Mouse (Mus musculus) gastrocnemius, adult 2 months (tissue): Measurements from ENCODE around the gene Rps26. TPM values are rescaled to one million over a fixed set of nuclear protein-coding genes. Genes with fewer than 3 reads are reported as not detected.
A peak's percentile ranks its signal among the peaks of the same experiment; 100 is the strongest.

Experiments used
- DNase-seq: peaks from one replicate; pipeline ENCODE4 v3.0.0; 2022
- H3K27ac ChIP-seq: fragments of 200-600 bp; 2 replicates; pipeline ENCODE4 v1.8.1; 2022; ENCODE audit warnings: mild to moderate bottlenecking
- H3K4me3 ChIP-seq: fragments of 200-600 bp; 2 replicates; pipeline ENCODE4 v1.8.1; 2022; ENCODE audit warnings: mild to moderate bottlenecking, moderate library complexity
- CTCF ChIP-seq: fragments of 200-600 bp; IDR thresholded peaks from 2 replicates; pipeline ENCODE4 v1.8.1; 2022; ENCODE audit warnings: antibody characterized with exemption, mild to moderate bottlenecking, moderate library complexity
- intact Hi-C: fragments of 180-260 bp; cut with DNase I; formaldehyde crosslinking; loops from one replicate; pipeline ENCODE4 v1.15.1; 2025
- microRNA-seq: library from miRNA; unstranded; fragments of <30 nt; microRNA quantifications from one replicate; pipeline ENCODE4 v1.2.0, GENCODE M21; 2021
- total RNA-seq, 2 experiments: library from RNA; stranded (reverse); gene quantifications; 2 replicates each; pipeline ENCODE4 v1.2.3; 2021

Gene Rps26
- total RNA-seq, 2 experiments from 2014 or later, result 299 to 383 TPM

GRCm38 (mm10) chr10:128588775-128589463 lies 37.6 kb downstream of the Rps26 start:
- Histone ChIP-seq H3K4me3 (peak overlapping the region; percentile 83), H3K27ac (peak overlapping the region; percentile 67)
- TF ChIP-seq CTCF, result no peak
- intact Hi-C loops, result no loop called here
- DNase-seq, result no peak

- no peak for TF ChIP-seq CTCF
- intact Hi-C loops, result no loop called here
- Histone ChIP-seq H3K27ac (no peak overlapping the region), H3K4me3 (peak overlapping the region; percentile 83)
- DNase-seq, result no peak
Measured at GRCm38 (mm10) chr10:128588136-128588535, 38.4 kb downstream of the Rps26 start.

GRCm38 (mm10) chr10:128587697-128588096 lies 38.9 kb downstream of the Rps26 start:
- DNase-seq, result no peak
- no peak for TF ChIP-seq CTCF
- intact Hi-C loops, result no loop called here
- H3K27ac ChIP-seq, result peak overlapping the region; percentile 44
- peak overlapping the region; percentile 26 for H3K4me3 ChIP-seq

- TF ChIP-seq CTCF, result no peak
- Histone ChIP-seq H3K4me3 (no peak overlapping the region), H3K27ac (peak overlapping the region; percentile 44)
- DNase-seq, result no peak
- intact Hi-C loops, result no loop called here
Measured at GRCm38 (mm10) chr10:128587120-128587519, 39.4 kb downstream of the Rps26 start.

- no peak for TF ChIP-seq CTCF
- no peak for DNase-seq
- no peak overlapping the region for H3K4me3 ChIP-seq
- no peak overlapping the region; the same call in 1 of the 2 replicates for H3K27ac ChIP-seq
- intact Hi-C loops, result no loop called here
Measured at GRCm38 (mm10) chr10:128586546-128586945, 40.0 kb downstream of the Rps26 start.

GRCm38 (mm10) chr10:128584386-128584785 lies 42.2 kb downstream of the Rps26 start:
- TF ChIP-seq CTCF, result no peak
- DNase-seq, result no peak
- Histone ChIP-seq H3K4me3 (no peak overlapping the region), H3K27ac (peak overlapping the region; percentile 86)
- intact Hi-C loops, result no loop called here

- TF ChIP-seq CTCF, result no peak
- peak overlapping the region; percentile 86 for H3K27ac ChIP-seq
- intact Hi-C loops, result no loop called here
- peak; percentile 82 for DNase-seq
- peak overlapping the region; percentile 64 for H3K4me3 ChIP-seq
Measured at GRCm38 (mm10) chr10:128583644-128584043, 42.9 kb downstream of the Rps26 start.

GRCm38 (mm10) chr10:128579731-128580130 lies 46.8 kb downstream of the Rps26 start:
- intact Hi-C loops, result no loop called here
- no peak for DNase-seq
- no peak for TF ChIP-seq CTCF
- Histone ChIP-seq H3K27ac (no peak overlapping the region), H3K4me3 (no peak overlapping the region)

GRCm38 (mm10) chr10:128579298-128579697 lies 47.2 kb downstream of the Rps26 start:
- TF ChIP-seq CTCF, result no peak
- no peak for DNase-seq
- Histone ChIP-seq H3K4me3 (no peak overlapping the region), H3K27ac (no peak overlapping the region)
- intact Hi-C loops, result no loop called here

GRCm38 (mm10) chr10:128578330-128578729 lies 48.2 kb downstream of the Rps26 start:
- DNase-seq, result no peak
- TF ChIP-seq CTCF, result no peak
- Histone ChIP-seq H3K4me3 (no peak overlapping the region), H3K27ac (no peak overlapping the region)
- intact Hi-C loops, result no loop called here

GRCm38 (mm10) chr10:128575063-128575462 lies 51.5 kb downstream of the Rps26 start:
- no peak overlapping the region for H3K4me3 ChIP-seq
- H3K27ac ChIP-seq, result no peak overlapping the region
- intact Hi-C loops, result no loop called here
- no peak for DNase-seq
- peak; percentile 32; the same call in 1 of the 2 replicates for TF ChIP-seq CTCF

Small RNA genes lying within 50 kb of the gene (microRNA-seq; reads per million reads assigned to microRNA genes)
- not detected for gene Mir6917

Other genes starting within 250 kb of the Rps26 start
- gene Ankrd52, start 249.6 kb downstream of the Rps26 start, total RNA-seq, result 10 to 100 TPM; 46.7 to 58.9 TPM
- not detected for gene Slc39a5, start 225.5 kb downstream of the Rps26 start, total RNA-seq
- 10 to 100 TPM; 56.7 to 59.0 TPM for gene Nabp2, start 215.3 kb downstream of the Rps26 start, total RNA-seq
- gene Rnf41, start 215.1 kb downstream of the Rps26 start, total RNA-seq, result 10 to 100 TPM; 13.3 to 13.4 TPM
- gene Smarcc2, start 167.5 kb downstream of the Rps26 start, total RNA-seq, result 10 to 100 TPM; 46.5 to 53.2 TPM
- gene Myl6, start 132.6 kb downstream of the Rps26 start, total RNA-seq, result 100 to 1,000 TPM; 171 to 179 TPM
- gene Myl6b, start 128.1 kb downstream of the Rps26 start, total RNA-seq, result 10 to 100 TPM in 1 of 2 experiments, 1 to 10 TPM in 1; 6.5 to 17.8 TPM
- gene Esyt1, start 100.9 kb downstream of the Rps26 start, total RNA-seq, result 10 to 100 TPM; 13.7 to 14.3 TPM
- 1 to 10 TPM; 4.2 to 6.5 TPM for gene Zc3h10, start 79.0 kb downstream of the Rps26 start, total RNA-seq
- 1,000 to 10,000 TPM in 1 of 2 experiments, 100 to 1,000 TPM in 1; 932 to 1,025 TPM for gene Rpl41, start 77.4 kb downstream of the Rps26 start, total RNA-seq
- 10 to 100 TPM; 37.8 to 39.3 TPM for gene Pa2g4, start 60.8 kb downstream of the Rps26 start, total RNA-seq
- 1 to 10 TPM; 1.6 to 2.6 TPM for gene Erbb3, start 37.1 kb downstream of the Rps26 start, total RNA-seq
- 1 to 10 TPM in 1 of 2 experiments, under 1 TPM in 1; 0.45 to 3.4 TPM for gene Ikzf4, start 19.2 kb upstream of the Rps26 start, total RNA-seq
- 10 to 100 TPM; 22.5 to 27.7 TPM for gene Suox, start 47.3 kb upstream of the Rps26 start, total RNA-seq
- gene Rab5b, start 69.5 kb upstream of the Rps26 start, total RNA-seq, result 10 to 100 TPM; 90.3 to 94.5 TPM
- not detected for gene Pmel, start 77.4 kb upstream of the Rps26 start, total RNA-seq
- 1 to 10 TPM; 3.0 to 3.2 TPM for gene Cdk2, start 78.3 kb upstream of the Rps26 start, total RNA-seq
- 1 to 10 TPM; 8.8 to 9.7 TPM for gene Dgka, start 118.1 kb upstream of the Rps26 start, total RNA-seq
- gene Pym1, start 121.1 kb upstream of the Rps26 start, total RNA-seq, result 10 to 100 TPM in 1 of 2 experiments, 1 to 10 TPM in 1; 9.9 to 11.8 TPM
- 1 to 10 TPM; 1.0 to 1.5 TPM for gene Mmp19, start 164.2 kb upstream of the Rps26 start, total RNA-seq
- gene Dnajc14, start 177.3 kb upstream of the Rps26 start, total RNA-seq, result 10 to 100 TPM; 20.1 to 26.2 TPM
- 1 to 10 TPM; 2.2 to 3.6 TPM for gene Tmem198b, start 177.6 kb upstream of the Rps26 start, total RNA-seq
- 10 to 100 TPM; 30.5 to 33.8 TPM for gene Sarnp, start 190.6 kb upstream of the Rps26 start, total RNA-seq
- 1 to 10 TPM; 3.5 to 4.5 TPM for gene Ormdl2, start 194.9 kb upstream of the Rps26 start, total RNA-seq